ENCODE assay signal across 22 mouse cellular contexts in the genomic region with DNA sequence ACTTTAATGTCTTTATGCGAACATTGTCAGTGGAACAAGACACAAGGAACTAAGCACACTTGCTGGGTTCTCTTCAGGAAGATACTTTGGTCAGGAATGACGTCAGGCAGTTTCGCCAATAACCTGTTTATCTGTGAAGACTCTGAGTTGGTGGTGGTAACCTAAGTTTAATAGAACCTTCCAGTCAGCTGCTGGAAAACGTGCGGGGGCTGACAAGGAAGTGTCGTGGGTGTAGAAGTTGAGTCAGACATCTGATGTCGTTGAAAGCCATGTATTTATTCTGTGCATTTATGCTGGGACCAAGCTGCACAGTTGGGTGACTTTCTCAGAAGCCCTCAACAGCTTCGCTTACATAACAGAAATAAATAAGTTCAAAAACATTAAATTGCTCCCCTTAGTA.
DNase-seq lines count a peak whose midpoint lies in the region; ATAC-seq and TF ChIP-seq lines count a peak whose summit lies in the region.
"Had no signal": no experiment of that assay in that cellular context is flagged by ENCODE, and none has a peak within 500 bp of the region (broad histone marks: within the 10 kb centered on the region; RNA-seq: fewer than 3 reads in every experiment).

No protein-coding gene starts in this region.

- H3K4me3 ChIP-seq in lung, postnatal 0 days (ENCODE audit: low read depth, low read length), result no peak overlapping the region
- H3K4me3 ChIP-seq: erythroblast, embryonic 14.5 days; forebrain, embryonic 13.5 days; megakaryocyte, embryonic 14.5 days; midbrain, embryonic 15.5 days; myocyte had no signal

- H3K27ac ChIP-seq in lung, postnatal 0 days (ENCODE audit: low read length), result no peak overlapping the region
- H3K27ac ChIP-seq: forebrain, embryonic 13.5 days; kidney, postnatal 0 days; midbrain, embryonic 15.5 days had no signal

- no peak for ATAC-seq in lung, postnatal 0 days
- ATAC-seq: CD4-positive, CD25-positive, alpha-beta regulatory T cell, adult 4 months; forebrain, embryonic 13.5 days; liver, postnatal 0 days; midbrain, embryonic 15.5 days had no signal

- H3K4me1 ChIP-seq in lung, postnatal 0 days (ENCODE audit: insufficient read depth, low read depth, low read length), result no peaks in the 10 kb centered on the region
- H3K4me1 ChIP-seq: forebrain, embryonic 13.5 days; megakaryocyte, embryonic 14.5 days; midbrain, embryonic 15.5 days had no signal

- no peak overlapping the region for H3K9ac ChIP-seq in lung, postnatal 0 days (replicated peaks; ENCODE audit: low read depth)
- H3K9ac ChIP-seq: forebrain, embryonic 13.5 days; liver, postnatal 0 days; midbrain, embryonic 15.5 days had no signal

- TF ChIP-seq CTCF in lung, postnatal 0 days (IDR thresholded peaks at IDR 0.05), result no peak

- DNase-seq in layer of hippocampus, adult 11-12 months (ENCODE audit: low spot score), result peak; percentile 48
- DNase-seq in layer of hippocampus, postnatal 36 days, result no peak
- peak; percentile 87 to 88 for DNase-seq in right cerebral cortex, adult 2 months (ENCODE audit: low spot score in 2 of 2)
- DNase-seq in right cerebral cortex, postnatal 14 days, result no peak
- DNase-seq in left cerebral cortex, adult 8-10 months (ENCODE audit: low spot score in 2 of 2), result peak; percentile 60 to 86
- peak; percentile 91 for DNase-seq in telencephalon, adult 2 months (ENCODE audit: low read depth, low spot score)
- no peak for DNase-seq in lung, postnatal 0 days (ENCODE audit: low spot score)
- no peak for DNase-seq in adrenal gland, adult 2 months
- DNase-seq: adrenal gland, postnatal 36 days; cerebellum, adult 2 months; kidney, adult 11 months; liver; liver, postnatal 0 days; lung, postnatal 14 days; thymus, postnatal 4 days had no signal

- H3K36me3 ChIP-seq in lung, postnatal 0 days (ENCODE audit: insufficient read depth, low read length), result no peaks in the 10 kb centered on the region
- H3K36me3 ChIP-seq: midbrain, embryonic 15.5 days had no signal

- TF ChIP-seq EP300 in lung, postnatal 0 days (IDR thresholded peaks at IDR 0.05), result no peak

- H3K4me2 ChIP-seq in lung, postnatal 0 days (replicated peaks; ENCODE audit: low read depth, low read length), result no peak overlapping the region
- H3K4me2 ChIP-seq: forebrain, embryonic 13.5 days; midbrain, embryonic 15.5 days had no signal

- H3K27me3 ChIP-seq in lung, postnatal 0 days (replicated peaks; ENCODE audit: insufficient read depth, low read length), result no peaks in the 10 kb centered on the region
- H3K27me3 ChIP-seq: forebrain, embryonic 13.5 days; megakaryocyte, embryonic 14.5 days; midbrain, embryonic 15.5 days had no signal

- H3K9me3 ChIP-seq in lung, postnatal 0 days (ENCODE audit: low read length), result no peaks in the 10 kb centered on the region
- H3K9me3 ChIP-seq: midbrain, embryonic 15.5 days had no signal

- 71% methylated on average over 8 of the region's 8 CpGs for WGBS in lung, postnatal 0 days

Comparison
In these comparisons a context has a peak if more than half of its experiments do, and no peak if none do; other contexts are left out.
1. DNase-seq: peak in layer of hippocampus, adult 11-12 months (single experiment), right cerebral cortex, adult 2 months (2 of 2), left cerebral cortex, adult 8-10 months (2 of 2) and telencephalon, adult 2 months (single experiment); none in layer of hippocampus, postnatal 36 days (0 of 2), right cerebral cortex, postnatal 14 days (single experiment), lung, postnatal 0 days (single experiment) and adrenal gland, adult 2 months (single experiment).